Mouse (Mus musculus) embryo, embryonic 11.5 days (tissue): ENCODE measurements around the gene Nxph4.

Source experiments
- DNase-seq: peaks from one replicate; pipeline ENCODE4 v3.0.0-alpha.2; 2012; ENCODE audit warnings: low read depth, low spot score

Gene Nxph4

GRCm38 (mm10) chr10:127515271-127515982 is 18.9 kb downstream of the Nxph4 start:
- DNase-seq: no peak

GRCm38 (mm10) chr10:127514764-127515163 is 19.6 kb downstream of the Nxph4 start, which contains the start of gene Ndufa4l2:
TSS of gene Ndufa4l2 (plus strand) at chr10:127514967.
- no peak for DNase-seq

GRCm38 (mm10) chr10:127514111-127514698 is 20.2 kb downstream of the Nxph4 start:
- no peak for DNase-seq

GRCm38 (mm10) chr10:127513501-127514091 is 20.8 kb downstream of the Nxph4 start:
- no peak for DNase-seq

DNA sequence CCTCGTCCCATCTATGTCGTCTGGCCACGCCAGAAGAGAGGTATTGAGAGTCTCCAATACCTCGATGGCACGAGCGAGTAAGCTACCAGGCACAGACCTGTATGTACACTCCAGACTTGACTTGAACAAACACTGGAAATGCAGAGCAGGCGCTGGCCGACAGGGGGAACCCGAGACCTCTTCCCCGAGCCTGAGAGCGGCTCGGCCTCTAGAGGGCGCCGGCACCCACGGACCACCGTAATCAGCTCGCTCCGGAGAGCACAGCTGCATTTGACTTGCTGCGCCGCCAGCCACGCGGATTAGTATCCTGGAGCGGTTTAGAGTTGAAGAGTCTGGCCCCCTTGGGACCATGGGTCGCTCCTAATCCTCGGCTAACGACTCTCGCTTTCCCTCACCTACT is 21.5 kb downstream of the Nxph4 start:
- peak; percentile 88 for DNase-seq

GRCm38 (mm10) chr10:127512307-127512666 is 22.1 kb downstream of the Nxph4 start:
- no peak for DNase-seq

- DNase-seq: no peak
These were observed 22.6 kb downstream of the Nxph4 start for GRCm38 (mm10) chr10:127511634-127512306.

- DNase-seq: no peak
These were observed 23.3 kb downstream of the Nxph4 start for GRCm38 (mm10) chr10:127510895-127511617.

DNA sequence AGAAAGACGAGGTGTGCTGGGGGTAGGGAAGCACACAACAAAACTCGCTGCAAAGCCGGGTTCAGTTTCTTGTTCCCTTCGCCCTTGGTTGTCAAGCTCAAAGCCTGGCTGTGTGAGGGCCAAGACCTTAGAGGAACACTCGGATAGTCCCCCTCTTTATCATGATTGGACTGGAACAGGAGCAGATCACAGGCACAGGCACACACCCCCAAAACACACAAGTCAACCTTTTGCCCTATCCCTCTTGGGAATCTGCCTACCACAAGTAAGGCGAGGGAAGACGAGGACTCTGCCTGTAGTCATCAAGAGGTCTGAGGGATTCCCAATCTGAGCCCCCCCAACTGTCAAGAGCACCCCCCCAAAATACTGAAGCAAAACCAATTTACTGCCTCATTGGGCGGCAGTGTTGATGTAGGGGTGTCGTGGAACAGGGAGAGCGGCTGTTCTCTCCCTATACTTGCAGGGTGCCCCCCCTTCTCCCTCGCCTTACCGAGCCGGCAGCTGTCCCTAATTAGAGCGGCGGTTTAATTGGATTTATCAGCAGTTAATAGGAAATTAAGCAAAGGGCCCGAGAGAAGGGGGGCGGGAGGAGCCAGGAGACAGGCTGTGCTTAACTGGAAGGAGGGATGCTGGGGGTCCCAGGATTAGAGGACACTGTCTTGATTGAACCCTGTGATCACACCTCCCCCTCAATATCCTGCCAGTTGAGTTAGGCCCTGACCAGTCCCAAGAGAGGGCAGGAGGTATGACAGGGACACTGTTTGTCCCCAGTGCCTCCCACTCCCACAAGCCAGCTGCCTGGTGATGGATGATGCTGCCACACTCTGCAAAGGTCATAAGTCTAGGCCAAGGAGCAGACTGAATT is 24.3 kb downstream of the Nxph4 start:
- no peak for DNase-seq

GRCm38 (mm10) chr10:127509051-127509836 is 25.1 kb downstream of the Nxph4 start:
- peak; percentile 90 for DNase-seq

- peak; percentile 62 for DNase-seq
These were observed 26.1 kb downstream of the Nxph4 start for GRCm38 (mm10) chr10:127508239-127508638.

- no peak for DNase-seq
These were observed 33.2 kb downstream of the Nxph4 start, which contains the start of gene Stac3 for GRCm38 (mm10) chr10:127500894-127501893. TSS of gene Stac3 (plus strand) at chr10:127501686.

GRCm38 (mm10) chr10:127500042-127500441 is 34.3 kb downstream of the Nxph4 start:
- no peak for DNase-seq

DNA sequence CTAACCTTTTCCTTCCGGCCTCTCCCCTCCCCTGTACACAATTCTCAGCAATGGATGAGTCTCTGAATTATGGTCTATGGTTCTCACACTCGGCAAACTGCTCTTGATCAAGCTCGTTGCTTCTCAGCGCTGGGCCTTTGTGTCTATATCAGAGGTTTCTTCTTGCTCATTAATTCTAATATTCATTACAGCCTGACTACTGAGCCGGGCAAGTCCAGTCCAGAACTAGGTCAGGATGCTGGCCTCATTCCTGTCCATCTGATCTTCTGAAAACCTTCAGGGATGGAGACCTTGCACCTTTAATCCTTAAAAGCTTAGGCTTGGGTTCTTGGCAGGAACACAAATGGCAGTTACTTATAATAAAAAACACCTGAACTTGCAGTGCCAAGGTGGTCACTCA is 34.8 kb downstream of the Nxph4 start:
- DNase-seq: no peak

DNA sequence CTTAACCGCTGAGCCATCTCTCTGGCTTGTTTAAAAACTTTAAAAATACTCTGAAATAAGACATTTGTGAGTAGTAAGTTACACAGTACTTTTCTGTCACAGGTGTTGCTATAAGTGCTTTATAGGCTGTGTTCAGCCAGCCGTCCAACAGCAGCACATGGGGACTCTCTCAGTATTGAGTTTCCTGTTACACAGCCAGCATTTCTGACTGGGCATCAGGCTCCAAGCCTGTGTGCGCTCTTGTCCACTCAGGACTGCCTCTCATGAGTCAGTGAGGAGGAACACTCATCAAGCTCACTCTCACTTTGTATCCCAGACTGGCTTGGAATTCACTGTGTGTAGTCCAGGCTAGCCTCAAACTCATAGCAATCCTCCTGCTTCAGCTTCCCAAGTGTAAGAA is 38.2 kb downstream of the Nxph4 start:
- no peak for DNase-seq

GRCm38 (mm10) chr10:127492118-127492517 is 42.2 kb downstream of the Nxph4 start:
- no peak for DNase-seq

DNA sequence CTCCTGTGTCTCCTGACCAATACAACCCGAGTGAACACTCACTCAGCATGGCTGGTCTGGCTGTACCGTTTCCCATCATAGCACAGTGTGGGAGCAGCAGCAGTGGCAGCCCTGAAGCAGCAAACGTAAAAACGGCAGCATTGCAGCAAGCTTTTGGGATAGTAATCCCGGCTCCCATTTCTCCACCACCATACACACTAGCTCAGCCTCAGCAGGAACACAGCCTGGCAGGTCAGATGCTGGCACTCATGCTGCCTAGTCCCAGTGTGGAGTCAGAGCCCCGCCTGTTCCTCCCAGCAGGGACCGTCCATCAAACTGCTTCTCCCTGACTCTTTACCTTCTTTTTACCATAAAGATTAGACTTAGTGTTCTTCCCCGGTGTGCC is 43.2 kb downstream of the Nxph4 start:
- no peak for DNase-seq
